Mouse (Mus musculus) adrenal gland, postnatal 36 days (tissue): Measurements from ENCODE around the gene Fkbp3. TPM values are rescaled to one million over a fixed set of nuclear protein-coding genes. Genes with fewer than 3 reads are reported as not detected.

Experiments used
- DNase-seq, 2 experiments: peaks; one replicate each; pipeline ENCODE4 v3.0.0; 2021; ENCODE audit warnings: mixed read lengths in 1 of 2
- total RNA-seq, 2 experiments: library from RNA; stranded (reverse); gene quantifications; 2 replicates each; pipeline ENCODE4 v1.2.3; 2021

Gene Fkbp3
- total RNA-seq, 2 experiments from 2014 or later, result 107 to 113 TPM

DNA sequence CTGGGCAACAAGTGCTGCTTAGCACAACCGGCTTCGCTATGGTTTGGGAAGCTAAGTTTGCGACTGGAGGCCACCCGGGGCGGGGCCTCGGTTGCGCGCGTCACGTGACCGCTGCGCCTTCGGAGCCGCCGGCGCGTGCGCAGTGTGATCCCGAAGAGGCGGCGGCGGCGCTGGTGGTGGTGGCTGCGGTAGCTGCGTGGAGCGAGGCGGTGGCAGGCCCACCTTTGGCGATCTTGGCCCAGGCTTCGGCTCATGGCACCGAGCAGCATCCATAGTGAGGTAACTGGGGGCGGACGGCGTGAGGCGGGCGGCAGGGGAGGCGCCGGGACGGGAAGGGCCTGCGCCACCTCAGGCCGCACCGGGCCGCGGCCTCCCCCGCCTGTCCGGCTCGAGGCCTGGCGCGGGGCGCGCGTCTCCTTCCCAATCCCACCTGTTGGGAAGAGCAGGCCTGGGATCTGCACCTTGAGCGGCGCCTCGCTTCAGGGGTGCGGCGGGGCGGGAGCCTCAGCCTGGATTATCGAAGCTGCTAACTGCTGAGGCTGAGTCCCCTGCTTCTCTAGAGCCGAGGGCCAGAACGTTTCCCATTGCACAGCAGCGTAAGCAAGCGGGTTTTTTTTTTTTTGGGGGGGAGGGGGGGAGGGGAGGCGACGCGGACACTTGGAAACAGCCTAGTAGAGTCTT, 37.5 kb downstream of the Fkbp3 start, which contains the start of gene Prpf39:
TSS of gene Prpf39 (plus strand) at position 144 of the 681 bp plus-strand sequence.
- DNase-seq, result peak; percentile 93 to 97

DNA sequence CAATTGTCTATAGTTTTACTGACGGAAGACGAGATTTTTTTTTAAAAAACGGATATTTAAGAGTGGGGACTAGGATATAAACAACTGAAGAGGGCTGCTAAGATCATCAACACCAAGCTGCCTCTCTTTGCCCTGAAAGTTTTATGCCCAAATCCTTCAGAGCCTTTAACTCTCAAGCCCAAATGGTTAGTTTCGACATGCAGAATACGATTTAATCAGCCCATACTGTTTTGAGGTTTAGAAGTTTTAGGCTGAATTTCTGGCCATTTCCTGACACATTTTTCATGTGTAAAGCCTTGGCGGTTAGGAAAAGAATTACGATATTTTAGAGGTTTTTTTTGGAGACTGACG, 38.0 kb downstream of the Fkbp3 start:
- no peak for DNase-seq

DNA sequence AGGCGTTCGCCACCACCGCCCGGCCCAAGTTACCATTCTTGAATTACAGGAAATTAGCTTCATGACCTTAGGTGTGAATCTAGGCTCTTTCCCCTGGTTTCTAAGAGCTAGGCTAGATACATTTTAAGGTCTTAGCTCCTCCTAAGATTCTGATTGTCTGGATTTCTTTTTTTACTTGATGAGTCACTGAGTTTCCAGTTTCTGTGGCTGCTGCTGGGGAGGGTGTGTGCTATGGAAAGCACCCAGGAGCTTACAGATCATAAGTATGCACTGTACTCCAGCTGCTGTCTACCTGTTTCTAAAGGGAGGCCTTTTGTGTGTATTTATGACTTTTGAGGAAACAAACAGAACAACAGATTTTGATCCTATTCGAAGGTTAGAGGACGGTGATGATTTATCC, 51.0 kb downstream of the Fkbp3 start:
- DNase-seq, result no peak

Other genes starting within 250 kb of the Fkbp3 start
- gene Gm527, start 156.1 kb downstream of the Fkbp3 start, total RNA-seq, result 1 to 10 TPM; 3.6 to 4.1 TPM
- gene Klhl28, start 108.5 kb downstream of the Fkbp3 start, total RNA-seq, result 10 to 100 TPM; 13.0 to 13.8 TPM
- 10 to 100 TPM; 35.8 to 40.9 TPM for gene Togaram1, start 108.2 kb downstream of the Fkbp3 start, total RNA-seq
- 10 to 100 TPM; 28.5 to 34.3 TPM for gene Prpf39, start 37.7 kb downstream of the Fkbp3 start, total RNA-seq
- gene Fancm, start 1.6 kb upstream of the Fkbp3 start, total RNA-seq, result 10 to 100 TPM in 1 of 2 experiments, 1 to 10 TPM in 1; 9.1 to 11.2 TPM
- 1 to 10 TPM; 1.8 to 2.0 TPM for gene Mis18bp1, start 98.6 kb upstream of the Fkbp3 start, total RNA-seq
- gene Wdr20rt, start 151.5 kb upstream of the Fkbp3 start, total RNA-seq, result not detected